10 mouse cellular contexts compared by ENCODE assay signal in genomic region chr8:83573140-83573875, GRCm38 (mm10). TPM values are rescaled to one million over a fixed set of nuclear protein-coding genes. Genes with fewer than 3 reads are reported as not detected.
DNase-seq lines count a peak whose midpoint lies in the region; ATAC-seq and TF ChIP-seq lines count a peak whose summit lies in the region.
"Had no signal": no experiment of that assay in that cellular context is flagged by ENCODE, and none has a peak within 500 bp of the region (broad histone marks: within the 10 kb centered on the region; RNA-seq: fewer than 3 reads in every experiment).

No protein-coding gene starts in this region.

- no peaks in the 10 kb centered on the region for H3K9me3 ChIP-seq in forebrain, embryonic 10.5 days
- no peaks in the 10 kb centered on the region for H3K9me3 ChIP-seq in forebrain, embryonic 14.5 days (replicated peaks; ENCODE audit: control insufficient read depth, low read length)
- no peaks in the 10 kb centered on the region for H3K9me3 ChIP-seq in heart, embryonic 16.5 days (replicated peaks; ENCODE audit: control insufficient read depth, low read length)
- no peaks in the 10 kb centered on the region for H3K9me3 ChIP-seq in liver, postnatal 0 days (ENCODE audit: low read length)
- H3K9me3 ChIP-seq in hindbrain, embryonic 12.5 days (replicated peaks), result no peaks in the 10 kb centered on the region
- H3K9me3 ChIP-seq: G1E had no signal

- no peaks in the 10 kb centered on the region for H3K27me3 ChIP-seq in forebrain, embryonic 10.5 days (ENCODE audit: poor library complexity, severe bottlenecking)
- H3K27me3 ChIP-seq in forebrain, embryonic 14.5 days (replicated peaks; ENCODE audit: control insufficient read depth, insufficient read depth, low read length), result no peaks in the 10 kb centered on the region
- no peaks in the 10 kb centered on the region for H3K27me3 ChIP-seq in heart, embryonic 16.5 days (ENCODE audit: control insufficient read depth, insufficient read depth, low read length)
- no peaks in the 10 kb centered on the region for H3K27me3 ChIP-seq in liver, postnatal 0 days (ENCODE audit: insufficient read depth, low read length)
- H3K27me3 ChIP-seq in thymus, adult 2 months (ENCODE audit: control insufficient read depth, insufficient read depth, low read length), result no peaks in the 10 kb centered on the region
- H3K27me3 ChIP-seq in hindbrain, embryonic 12.5 days, result no peaks in the 10 kb centered on the region

- WGBS in forebrain, embryonic 10.5 days, result 91% methylated on average over 18 of the region's 18 CpGs
- 89% methylated on average over 18 of the region's 18 CpGs for WGBS in forebrain, embryonic 14.5 days
- 54% methylated on average over 18 of the region's 18 CpGs for WGBS in heart, embryonic 16.5 days
- WGBS in liver, postnatal 0 days (ENCODE audit: insufficient replicate concordance), result 65% methylated on average over 18 of the region's 18 CpGs
- 44% methylated on average over 18 of the region's 18 CpGs for WGBS in thymus, adult 2 months
- WGBS in hindbrain, embryonic 12.5 days, result 72% methylated on average over 18 of the region's 18 CpGs

- no peak overlapping the region for H3K27ac ChIP-seq in forebrain, embryonic 10.5 days
- H3K27ac ChIP-seq in forebrain, embryonic 14.5 days (ENCODE audit: low read depth, low read length), result no peak overlapping the region
- H3K27ac ChIP-seq in heart, embryonic 16.5 days (ENCODE audit: low read length), result peak overlapping the region; percentile 95
- peak overlapping the region; percentile 69 for H3K27ac ChIP-seq in liver, postnatal 0 days (ENCODE audit: low read depth)
- H3K27ac ChIP-seq in thymus, adult 2 months (ENCODE audit: control insufficient read depth, insufficient read depth, low read length), result peak overlapping the region; percentile 89
- H3K27ac ChIP-seq in hindbrain, embryonic 12.5 days, result no peak overlapping the region

- no peak overlapping the region for H3K4me2 ChIP-seq in forebrain, embryonic 14.5 days (ENCODE audit: low read length)
- H3K4me2 ChIP-seq in heart, embryonic 16.5 days (ENCODE audit: low read depth, low read length), result peak overlapping the region; percentile 8; the same call in 1 of the 2 replicates
- peak overlapping the region; percentile 34 for H3K4me2 ChIP-seq in liver, postnatal 0 days (ENCODE audit: low read depth, low read length)
- H3K4me2 ChIP-seq in hindbrain, embryonic 12.5 days (replicated peaks), result no peak overlapping the region

- TF ChIP-seq POLR2A in thymus, adult 2 months (IDR thresholded peaks at IDR 0.05; ENCODE audit: control insufficient read depth, extremely low read depth, insufficient read depth, low read length, poor library complexity), result peak; percentile 48

- no peak for TF ChIP-seq EP300 in liver, postnatal 0 days (IDR thresholded peaks at IDR 0.05; ENCODE audit: low read depth)

- TF ChIP-seq CTCF in liver, postnatal 0 days (IDR thresholded peaks at IDR 0.05; ENCODE audit: low read depth), result 0 out of 2 replicates have a peak, but pooled peaks have one; percentile 21
- TF ChIP-seq CTCF in thymus, adult 2 months (IDR thresholded peaks at IDR 0.05; ENCODE audit: borderline replicate concordance, control insufficient read depth, extremely low read depth, insufficient read depth, low read length, poor library complexity), result no peak

- DNase-seq in forebrain, embryonic 10.5 days (ENCODE audit: extremely low spot score, low spot score), result peak; percentile 15
- no peak for DNase-seq in forebrain, embryonic 14.5 days (ENCODE audit: low spot score)
- peak; percentile 8 for DNase-seq in right cerebral cortex, postnatal 14 days
- DNase-seq in right cerebral cortex, postnatal 4 days, result no peak
- DNase-seq in liver, postnatal 0 days, result peak; percentile 51
- DNase-seq in thymus, adult 2 months, result peak; percentile 71

- H3K9ac ChIP-seq in forebrain, embryonic 14.5 days (ENCODE audit: low read length), result no peak overlapping the region
- peak overlapping the region; percentile 76 for H3K9ac ChIP-seq in heart, embryonic 16.5 days (ENCODE audit: low read length)
- H3K9ac ChIP-seq in liver, postnatal 0 days (replicated peaks), result no peak overlapping the region
- H3K9ac ChIP-seq in hindbrain, embryonic 12.5 days, result no peak overlapping the region

- peaks cover 80% of the 10 kb centered on the region for H3K36me3 ChIP-seq in forebrain, embryonic 10.5 days (replicated peaks)
- peaks cover 65% of the 10 kb centered on the region for H3K36me3 ChIP-seq in forebrain, embryonic 14.5 days (ENCODE audit: control insufficient read depth, insufficient read depth, low read length)
- H3K36me3 ChIP-seq in heart, embryonic 16.5 days (ENCODE audit: control insufficient read depth, insufficient read depth), result peaks cover 18% of the 10 kb centered on the region
- peaks cover 24% of the 10 kb centered on the region for H3K36me3 ChIP-seq in liver, postnatal 0 days (replicated peaks; ENCODE audit: insufficient read depth, low read length)
- H3K36me3 ChIP-seq in thymus, adult 2 months (ENCODE audit: control insufficient read depth, insufficient read depth, low read length), result peaks cover 8% of the 10 kb centered on the region
- H3K36me3 ChIP-seq in hindbrain, embryonic 12.5 days, result peaks cover 46% of the 10 kb centered on the region

- no peak for ATAC-seq in forebrain, embryonic 14.5 days
- ATAC-seq in heart, embryonic 16.5 days (replicated peaks; ENCODE audit: extremely low read depth, insufficient read depth, low FRiP score), result 0 out of 2 replicates have a peak, but pooled peaks have one; percentile 7
- peak; percentile 56 for ATAC-seq in liver, postnatal 0 days
- ATAC-seq in hindbrain, embryonic 12.5 days (ENCODE audit: low FRiP score), result no peak

- peaks cover 48% of the 10 kb centered on the region for H3K4me1 ChIP-seq in forebrain, embryonic 10.5 days
- H3K4me1 ChIP-seq in forebrain, embryonic 14.5 days (ENCODE audit: control insufficient read depth, insufficient read depth, low read length), result no peaks in the 10 kb centered on the region
- peaks cover 49% of the 10 kb centered on the region for H3K4me1 ChIP-seq in heart, embryonic 16.5 days (ENCODE audit: control insufficient read depth, insufficient read depth, low read length)
- H3K4me1 ChIP-seq in liver, postnatal 0 days (ENCODE audit: insufficient read depth), result peaks cover 8% of the 10 kb centered on the region
- H3K4me1 ChIP-seq in thymus, adult 2 months (replicated peaks; ENCODE audit: control insufficient read depth, insufficient read depth, low read length), result peaks cover 24% of the 10 kb centered on the region
- peaks cover 40% of the 10 kb centered on the region for H3K4me1 ChIP-seq in hindbrain, embryonic 12.5 days

- no peak overlapping the region for H3K4me3 ChIP-seq in forebrain, embryonic 10.5 days
- H3K4me3 ChIP-seq in forebrain, embryonic 14.5 days (ENCODE audit: low read depth, low read length), result no peak overlapping the region
- H3K4me3 ChIP-seq in heart, embryonic 16.5 days (ENCODE audit: low read length), result no peak overlapping the region
- peak overlapping the region; percentile 22 for H3K4me3 ChIP-seq in liver, postnatal 0 days (ENCODE audit: low read depth, low read length)
- peak overlapping the region; percentile 57 for H3K4me3 ChIP-seq in thymus, adult 2 months (ENCODE audit: control insufficient read depth, insufficient read depth, low read length)
- no peak overlapping the region for H3K4me3 ChIP-seq in hindbrain, embryonic 12.5 days

RNA-seq across cellular contexts. Expression of gene Ndufb7, which starts 6.8 kb away (rescaled TPM):
- 342 and 357 TPM in 2 replicates for polyA plus RNA-seq in forebrain, embryonic 10.5 days (2016; fragmentation: Nextera tagmentation; extraction: Ambion mirVana)
- polyA plus RNA-seq in forebrain, embryonic 14.5 days (2014; fragmentation: Nextera tagmentation; extraction: Ambion mirVana), result 370 and 449 TPM in 2 replicates
- 612 and 678 TPM in 2 replicates for polyA plus RNA-seq in heart, embryonic 16.5 days (2015; fragmentation: Nextera tagmentation; extraction: Ambion mirVana)
- polyA plus RNA-seq in liver, postnatal 0 days (2015; fragmentation: Nextera tagmentation; extraction: Ambion mirVana), result 298 and 304 TPM in 2 replicates
- 412 and 498 TPM in 2 replicates for polyA plus RNA-seq in thymus, adult 2 months (2012; rRNA removed)
- 307 and 342 TPM in 2 replicates for polyA plus RNA-seq in hindbrain, embryonic 12.5 days (2016; fragmentation: Nextera tagmentation; extraction: Ambion mirVana)

RNA-seq across cellular contexts. Expression of gene Tecr, which starts 34.5 kb away (rescaled TPM):
- polyA plus RNA-seq in forebrain, embryonic 10.5 days (2016; fragmentation: Nextera tagmentation; extraction: Ambion mirVana), result 637 and 658 TPM in 2 replicates
- 806 and 815 TPM in 2 replicates for polyA plus RNA-seq in forebrain, embryonic 14.5 days (2014; fragmentation: Nextera tagmentation; extraction: Ambion mirVana)
- 372 and 402 TPM in 2 replicates for polyA plus RNA-seq in heart, embryonic 16.5 days (2015; fragmentation: Nextera tagmentation; extraction: Ambion mirVana)
- 252 and 258 TPM in 2 replicates for polyA plus RNA-seq in liver, postnatal 0 days (2015; fragmentation: Nextera tagmentation; extraction: Ambion mirVana)
- 577 and 705 TPM in 2 replicates for polyA plus RNA-seq in thymus, adult 2 months (2012; rRNA removed)
- polyA plus RNA-seq in hindbrain, embryonic 12.5 days (2016; fragmentation: Nextera tagmentation; extraction: Ambion mirVana), result 646 and 653 TPM in 2 replicates

RNA-seq across cellular contexts. Expression of gene Dnajb1, which starts 34.7 kb away (rescaled TPM):
- polyA plus RNA-seq in forebrain, embryonic 10.5 days (2016; fragmentation: Nextera tagmentation; extraction: Ambion mirVana), result 65.2 and 77.8 TPM in 2 replicates
- 30.1 and 43.0 TPM in 2 replicates for polyA plus RNA-seq in forebrain, embryonic 14.5 days (2014; fragmentation: Nextera tagmentation; extraction: Ambion mirVana)
- 47.8 and 49.3 TPM in 2 replicates for polyA plus RNA-seq in heart, embryonic 16.5 days (2015; fragmentation: Nextera tagmentation; extraction: Ambion mirVana)
- 29.4 and 31.6 TPM in 2 replicates for polyA plus RNA-seq in liver, postnatal 0 days (2015; fragmentation: Nextera tagmentation; extraction: Ambion mirVana)
- 87.1 and 91.0 TPM in 2 replicates for polyA plus RNA-seq in thymus, adult 2 months (2012; rRNA removed)
- 57.1 and 62.8 TPM in 2 replicates for polyA plus RNA-seq in hindbrain, embryonic 12.5 days (2016; fragmentation: Nextera tagmentation; extraction: Ambion mirVana)

RNA-seq across cellular contexts. Expression of gene Olfr370, which starts 37.7 kb away (rescaled TPM):
- not detected in 2 replicates for polyA plus RNA-seq in forebrain, embryonic 10.5 days (2016; fragmentation: Nextera tagmentation; extraction: Ambion mirVana)
- polyA plus RNA-seq in forebrain, embryonic 14.5 days (2014; fragmentation: Nextera tagmentation; extraction: Ambion mirVana), result not detected in 2 replicates
- not detected in 2 replicates for polyA plus RNA-seq in heart, embryonic 16.5 days (2015; fragmentation: Nextera tagmentation; extraction: Ambion mirVana)
- not detected in 2 replicates for polyA plus RNA-seq in liver, postnatal 0 days (2015; fragmentation: Nextera tagmentation; extraction: Ambion mirVana)
- polyA plus RNA-seq in thymus, adult 2 months (2012; rRNA removed), result not detected in 2 replicates
- 0.09 and 0.10 TPM in 2 replicates for polyA plus RNA-seq in hindbrain, embryonic 12.5 days (2016; fragmentation: Nextera tagmentation; extraction: Ambion mirVana)
- polyA plus RNA-seq: G1E; lung, embryonic 16.5 days had no signal

Comparison
In these comparisons a context has a peak if more than half of its experiments do, and no peak if none do; other contexts are left out.
1. DNase-seq: peak in forebrain, embryonic 10.5 days (single experiment), right cerebral cortex, postnatal 14 days (single experiment), liver, postnatal 0 days (single experiment) and thymus, adult 2 months (single experiment); none in forebrain, embryonic 14.5 days (single experiment) and right cerebral cortex, postnatal 4 days (single experiment).
2. H3K27ac ChIP-seq: peak in heart, embryonic 16.5 days (single experiment), liver, postnatal 0 days (single experiment) and thymus, adult 2 months (single experiment); none in forebrain, embryonic 10.5 days (single experiment), forebrain, embryonic 14.5 days (single experiment) and hindbrain, embryonic 12.5 days (single experiment).
3. H3K4me3 ChIP-seq: peak in liver, postnatal 0 days (single experiment) and thymus, adult 2 months (single experiment); none in forebrain, embryonic 10.5 days (single experiment), forebrain, embryonic 14.5 days (single experiment), heart, embryonic 16.5 days (single experiment) and hindbrain, embryonic 12.5 days (single experiment).
4. ATAC-seq: peak in heart, embryonic 16.5 days (single experiment) and liver, postnatal 0 days (single experiment); none in forebrain, embryonic 14.5 days (single experiment) and hindbrain, embryonic 12.5 days (single experiment).
5. H3K4me2 ChIP-seq: peak in heart, embryonic 16.5 days (single experiment) and liver, postnatal 0 days (single experiment); none in forebrain, embryonic 14.5 days (single experiment) and hindbrain, embryonic 12.5 days (single experiment).